Mouse (Mus musculus): Measurements from ENCODE around the gene Rasgef1b.

Gene Rasgef1b

DNA sequence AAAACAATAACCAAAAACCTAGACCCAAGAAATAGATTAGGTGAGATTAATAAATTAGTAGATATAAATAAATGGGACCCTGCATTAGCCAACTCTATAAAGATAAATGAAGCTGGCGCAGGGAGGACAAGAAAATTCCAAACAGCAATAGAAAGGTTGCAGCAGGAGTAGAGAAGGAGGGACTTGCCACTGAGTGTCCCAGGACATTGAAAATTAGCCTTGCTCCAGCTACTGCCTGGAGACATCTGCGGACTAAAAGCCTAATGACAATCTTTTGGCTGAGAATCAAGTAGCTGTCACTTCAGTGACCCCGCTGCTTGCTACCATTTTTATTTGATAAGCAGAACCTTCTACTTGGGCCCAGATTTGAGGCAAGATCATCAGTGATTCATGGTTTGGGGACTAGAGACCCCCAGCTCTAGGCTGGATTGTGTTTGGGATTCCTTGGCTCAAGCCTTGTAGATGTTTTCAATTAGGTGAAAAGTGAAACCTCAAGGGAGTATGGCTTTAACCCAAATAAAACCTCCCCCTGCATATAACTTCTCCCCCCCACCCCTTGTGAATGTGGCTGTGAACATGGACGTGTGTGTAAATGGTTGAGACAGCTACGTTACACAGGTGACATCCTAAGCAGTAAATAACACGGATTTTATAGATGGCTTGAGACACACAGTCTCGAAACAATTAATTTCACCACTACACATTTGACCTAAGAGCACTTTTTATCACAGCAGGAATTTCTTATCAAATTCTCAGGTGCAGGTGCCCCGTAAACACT, 554.1 kb downstream of the Rasgef1b start:
- no peak for DNase-seq

GRCm38 (mm10) chr5:99169836-99170235, 559.0 kb downstream of the Rasgef1b start:
- DNase-seq, result no peak

GRCm38 (mm10) chr5:99167767-99168166, 561.1 kb downstream of the Rasgef1b start:
- no peak for DNase-seq

Measured in kidney, postnatal 4 days (tissue).